Mouse (Mus musculus): Measurements from ENCODE around the gene Rassf4. TPM values are rescaled to one million over a fixed set of nuclear protein-coding genes. Genes with fewer than 3 reads are reported as not detected.
A peak's percentile ranks its signal among the peaks of the same experiment; 100 is the strongest.

Gene Rassf4
- polyA plus RNA-seq, 1 experiment from 2014 or later = 78.3 TPM

GRCm38 (mm10) chr6:116667382-116667781 is 6.4 kb downstream of the Rassf4 start:
- H3K9me3 ChIP-seq (ENCODE audit: control insufficient read depth, low read length) = no peaks in the 10 kb centered on the region
- peak overlapping the region; percentile 24 for H3K27ac ChIP-seq (ENCODE audit: low read depth, low read length)
- ATAC-seq (ENCODE audit: low FRiP score) (no peak), DNase-seq (ENCODE audit: low spot score) (peak; percentile 51)
- no peaks in the 10 kb centered on the region for H3K36me3 ChIP-seq (ENCODE audit: control insufficient read depth, insufficient read depth, low read length)
- no peaks in the 10 kb centered on the region for H3K27me3 ChIP-seq (ENCODE audit: control insufficient read depth, insufficient read depth, low read length)
- 68% methylated on average over 3 of the region's 3 CpGs for WGBS
- no peak overlapping the region for H3K4me3 ChIP-seq (ENCODE audit: low read depth, low read length)
- no peak overlapping the region for H3K4me2 ChIP-seq (replicated peaks; ENCODE audit: low read depth, low read length)
- peaks cover 19% of the 10 kb centered on the region for H3K4me1 ChIP-seq (replicated peaks; ENCODE audit: control insufficient read depth, insufficient read depth, low read length)
- no peak overlapping the region for H3K9ac ChIP-seq (ENCODE audit: low read depth, low read length)

GRCm38 (mm10) chr6:116666892-116667291 is 6.9 kb downstream of the Rassf4 start:
- Histone ChIP-seq H3K9me3 (ENCODE audit: control insufficient read depth, low read length) (no peaks in the 10 kb centered on the region), H3K4me1 (replicated peaks; ENCODE audit: control insufficient read depth, insufficient read depth, low read length) (peaks cover 19% of the 10 kb centered on the region), H3K9ac (ENCODE audit: low read depth, low read length) (no peak overlapping the region), H3K36me3 (ENCODE audit: control insufficient read depth, insufficient read depth, low read length) (no peaks in the 10 kb centered on the region), H3K4me3 (ENCODE audit: low read depth, low read length) (no peak overlapping the region), H3K4me2 (replicated peaks; ENCODE audit: low read depth, low read length) (no peak overlapping the region), H3K27me3 (ENCODE audit: control insufficient read depth, insufficient read depth, low read length) (no peaks in the 10 kb centered on the region), H3K27ac (ENCODE audit: low read depth, low read length) (peak overlapping the region; percentile 24)
- ATAC-seq (ENCODE audit: low FRiP score) (no peak), DNase-seq (ENCODE audit: low spot score) (peak; percentile 48)
- WGBS = 31% methylated on average over 3 of the region's 3 CpGs

- no peaks in the 10 kb centered on the region for H3K36me3 ChIP-seq (ENCODE audit: control insufficient read depth, insufficient read depth, low read length)
- no peaks in the 10 kb centered on the region for H3K9me3 ChIP-seq (ENCODE audit: control insufficient read depth, low read length)
- H3K4me3 ChIP-seq (ENCODE audit: low read depth, low read length) = no peak overlapping the region
- H3K27me3 ChIP-seq (ENCODE audit: control insufficient read depth, insufficient read depth, low read length) = no peaks in the 10 kb centered on the region
- H3K4me1 ChIP-seq (replicated peaks; ENCODE audit: control insufficient read depth, insufficient read depth, low read length) = peaks cover 17% of the 10 kb centered on the region
- ATAC-seq (ENCODE audit: low FRiP score) (no peak), DNase-seq (ENCODE audit: low spot score) (no peak)
- WGBS = 70% methylated on average over 12 of the region's 12 CpGs
- no peak overlapping the region for H3K9ac ChIP-seq (ENCODE audit: low read depth, low read length)
- peak overlapping the region; percentile 49; the same call in 1 of the 2 replicates for H3K27ac ChIP-seq (ENCODE audit: low read depth, low read length)
- peak overlapping the region; percentile 17; the same call in 1 of the 2 replicates for H3K4me2 ChIP-seq (replicated peaks; ENCODE audit: low read depth, low read length)
Observed at GRCm38 (mm10) chr6:116666085-116666750, 7.5 kb downstream of the Rassf4 start.

DNA sequence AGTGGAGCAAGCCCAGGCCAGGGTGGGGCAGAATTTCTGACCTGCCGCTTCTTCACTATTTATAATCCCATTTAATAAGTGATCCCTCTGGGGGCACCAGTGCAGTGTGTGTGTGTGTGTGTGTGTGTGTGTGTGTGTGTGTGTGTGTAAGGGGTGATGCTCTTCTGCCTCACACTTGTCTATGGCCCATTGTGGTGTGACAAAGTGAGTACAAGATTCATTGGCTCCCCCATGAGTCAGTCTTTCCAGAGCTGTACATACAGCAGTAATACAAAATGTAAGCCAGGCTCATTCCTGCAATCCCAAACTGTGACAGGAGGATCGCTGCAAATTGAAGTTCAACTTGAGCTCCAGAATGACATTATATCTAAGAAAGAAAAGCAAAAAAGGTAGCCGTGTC is 8.9 kb downstream of the Rassf4 start:
- no peak for ATAC-seq (ENCODE audit: low FRiP score)
- H3K9me3 ChIP-seq (ENCODE audit: control insufficient read depth, low read length) = no peaks in the 10 kb centered on the region
- WGBS = 81% methylated on average over 3 of the region's 3 CpGs
- no peaks in the 10 kb centered on the region for H3K36me3 ChIP-seq (ENCODE audit: control insufficient read depth, insufficient read depth, low read length)
- H3K27ac ChIP-seq (ENCODE audit: low read depth, low read length) = no peak overlapping the region
- no peak for DNase-seq (ENCODE audit: low spot score)
- H3K4me3 ChIP-seq (ENCODE audit: low read depth, low read length) = no peak overlapping the region
- no peaks in the 10 kb centered on the region for H3K27me3 ChIP-seq (ENCODE audit: control insufficient read depth, insufficient read depth, low read length)
- 0 out of 2 replicates have a peak overlapping the region, but pooled peaks have one; percentile 19 for H3K9ac ChIP-seq (ENCODE audit: low read depth, low read length)
- H3K4me2 ChIP-seq (replicated peaks; ENCODE audit: low read depth, low read length) = no peak overlapping the region
- peaks cover 6% of the 10 kb centered on the region for H3K4me1 ChIP-seq (replicated peaks; ENCODE audit: control insufficient read depth, insufficient read depth, low read length)

- no peak for ATAC-seq (ENCODE audit: low FRiP score)
- 78% methylated on average over 6 of the region's 6 CpGs for WGBS
- no peaks in the 10 kb centered on the region for H3K36me3 ChIP-seq (ENCODE audit: control insufficient read depth, insufficient read depth, low read length)
- H3K4me2 ChIP-seq (replicated peaks; ENCODE audit: low read depth, low read length) = no peak overlapping the region
- no peak overlapping the region for H3K27ac ChIP-seq (ENCODE audit: low read depth, low read length)
- no peaks in the 10 kb centered on the region for H3K9me3 ChIP-seq (ENCODE audit: control insufficient read depth, low read length)
- DNase-seq (ENCODE audit: low spot score) = no peak
- no peak overlapping the region for H3K4me3 ChIP-seq (ENCODE audit: low read depth, low read length)
- no peak overlapping the region for H3K9ac ChIP-seq (ENCODE audit: low read depth, low read length)
- no peaks in the 10 kb centered on the region for H3K27me3 ChIP-seq (ENCODE audit: control insufficient read depth, insufficient read depth, low read length)
- H3K4me1 ChIP-seq (replicated peaks; ENCODE audit: control insufficient read depth, insufficient read depth, low read length) = peaks cover 3% of the 10 kb centered on the region
Observed at GRCm38 (mm10) chr6:116664031-116664430, 9.7 kb downstream of the Rassf4 start.

- Histone ChIP-seq H3K36me3 (ENCODE audit: control insufficient read depth, insufficient read depth, low read length) (no peaks in the 10 kb centered on the region), H3K4me1 (replicated peaks; ENCODE audit: control insufficient read depth, insufficient read depth, low read length) (peaks cover 2% of the 10 kb centered on the region; the same call in 1 of the 2 replicates), H3K27ac (ENCODE audit: low read depth, low read length) (no peak overlapping the region), H3K4me2 (replicated peaks; ENCODE audit: low read depth, low read length) (no peak overlapping the region), H3K4me3 (ENCODE audit: low read depth, low read length) (no peak overlapping the region), H3K9me3 (ENCODE audit: control insufficient read depth, low read length) (no peaks in the 10 kb centered on the region), H3K27me3 (ENCODE audit: control insufficient read depth, insufficient read depth, low read length) (no peaks in the 10 kb centered on the region), H3K9ac (ENCODE audit: low read depth, low read length) (no peak overlapping the region)
- DNase-seq (ENCODE audit: low spot score) = no peak
- ATAC-seq (ENCODE audit: low FRiP score) = no peak
- WGBS = 89% methylated on average over 2 of the region's 2 CpGs
Observed at GRCm38 (mm10) chr6:116663364-116663763, 10.4 kb downstream of the Rassf4 start.

DNA sequence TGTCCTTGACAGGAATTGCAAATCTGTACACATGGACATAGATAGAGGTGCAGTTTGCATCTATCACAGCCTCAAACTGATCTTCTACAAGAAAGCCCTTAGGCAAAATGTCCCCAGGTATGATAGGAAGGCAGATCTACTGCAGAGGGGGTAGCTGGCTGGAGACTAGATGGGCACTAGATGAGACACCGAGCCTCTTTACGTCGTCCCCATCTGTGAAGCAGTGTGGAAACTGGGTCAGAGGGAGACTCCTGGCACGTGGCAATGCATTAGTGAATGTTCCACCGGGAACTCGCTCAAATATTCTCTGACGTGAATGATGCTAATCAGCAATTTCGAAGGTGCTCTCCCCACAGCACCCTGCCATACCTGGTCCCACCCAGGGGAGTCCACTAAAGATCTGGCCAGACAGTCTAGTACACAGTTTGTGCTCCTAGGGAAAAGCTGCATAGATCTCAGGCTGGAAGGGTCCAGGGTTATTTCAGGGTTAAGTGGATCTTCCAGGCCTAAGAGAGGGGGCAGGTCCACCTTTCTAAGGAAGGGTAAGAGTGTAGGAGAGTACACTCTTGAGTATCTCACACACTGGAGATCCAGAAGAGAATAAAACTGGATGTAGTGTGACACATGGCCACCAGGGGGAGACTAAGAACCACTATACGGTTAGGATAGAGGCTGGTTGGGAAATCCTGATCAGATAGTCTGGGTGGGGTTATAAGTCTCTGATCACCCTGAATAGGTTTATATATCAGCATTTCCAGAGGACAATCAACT is 19.9 kb downstream of the Rassf4 start:
- no peak overlapping the region for H3K4me2 ChIP-seq (replicated peaks; ENCODE audit: low read depth, low read length)
- 64% methylated on average over 9 of the region's 9 CpGs for WGBS
- no peak overlapping the region for H3K4me3 ChIP-seq (ENCODE audit: low read depth, low read length)
- no peaks in the 10 kb centered on the region for H3K9me3 ChIP-seq (ENCODE audit: control insufficient read depth, low read length)
- peak; percentile 69 for ATAC-seq (ENCODE audit: low FRiP score)
- H3K27ac ChIP-seq (ENCODE audit: low read depth, low read length) = no peak overlapping the region
- no peak overlapping the region for H3K9ac ChIP-seq (ENCODE audit: low read depth, low read length)
- H3K4me1 ChIP-seq (replicated peaks; ENCODE audit: control insufficient read depth, insufficient read depth, low read length) = no peaks in the 10 kb centered on the region
- no peaks in the 10 kb centered on the region for H3K36me3 ChIP-seq (ENCODE audit: control insufficient read depth, insufficient read depth, low read length)
- no peaks in the 10 kb centered on the region for H3K27me3 ChIP-seq (ENCODE audit: control insufficient read depth, insufficient read depth, low read length)
- DNase-seq (ENCODE audit: low spot score) = peak; percentile 88

- Histone ChIP-seq H3K27me3 (ENCODE audit: control insufficient read depth, insufficient read depth, low read length) (no peaks in the 10 kb centered on the region), H3K27ac (ENCODE audit: low read depth, low read length) (no peak overlapping the region), H3K9me3 (ENCODE audit: control insufficient read depth, low read length) (no peaks in the 10 kb centered on the region), H3K36me3 (ENCODE audit: control insufficient read depth, insufficient read depth, low read length) (no peaks in the 10 kb centered on the region), H3K9ac (ENCODE audit: low read depth, low read length) (no peak overlapping the region), H3K4me2 (replicated peaks; ENCODE audit: low read depth, low read length) (no peak overlapping the region), H3K4me3 (ENCODE audit: low read depth, low read length) (no peak overlapping the region), H3K4me1 (replicated peaks; ENCODE audit: control insufficient read depth, insufficient read depth, low read length) (no peaks in the 10 kb centered on the region)
- WGBS = 72% methylated on average over 3 of the region's 3 CpGs
- no peak for DNase-seq (ENCODE audit: low spot score)
- no peak for ATAC-seq (ENCODE audit: low FRiP score)
Observed at GRCm38 (mm10) chr6:116653191-116653590, 20.6 kb downstream of the Rassf4 start.

All from hindbrain, embryonic 11.5 days (tissue).